ENCODE assay signal across 8 mouse cellular contexts in genomic region chr3:34081929-34082328, GRCm38 (mm10). TPM values are rescaled to one million over a fixed set of nuclear protein-coding genes. Genes with fewer than 3 reads are reported as not detected.
DNase-seq lines count a peak whose midpoint lies in the region; ATAC-seq and TF ChIP-seq lines count a peak whose summit lies in the region.

No protein-coding gene starts in this region.

- H3K9me3 ChIP-seq in lung, postnatal 0 days (ENCODE audit: low read length) = no peaks in the 10 kb centered on the region
- H3K9me3 ChIP-seq in limb, embryonic 12.5 days = no peaks in the 10 kb centered on the region
- H3K9me3 ChIP-seq in neural tube, embryonic 15.5 days (replicated peaks) = no peaks in the 10 kb centered on the region

- peaks cover 4% of the 10 kb centered on the region; the same call in 1 of the 2 replicates for H3K4me1 ChIP-seq in lung, postnatal 0 days (ENCODE audit: insufficient read depth, low read depth, low read length)
- peaks cover 11% of the 10 kb centered on the region for H3K4me1 ChIP-seq in limb, embryonic 12.5 days (replicated peaks)
- H3K4me1 ChIP-seq in neural tube, embryonic 15.5 days = peaks cover 20% of the 10 kb centered on the region

- no peaks in the 10 kb centered on the region for H3K36me3 ChIP-seq in lung, postnatal 0 days (ENCODE audit: insufficient read depth, low read length)
- 0 out of 2 replicates have a peak, but pooled peaks cover 9% of the 10 kb centered on the region for H3K36me3 ChIP-seq in limb, embryonic 12.5 days
- H3K36me3 ChIP-seq in neural tube, embryonic 15.5 days = peaks cover 3% of the 10 kb centered on the region

- H3K27ac ChIP-seq in lung, postnatal 0 days (ENCODE audit: low read length) = no peak overlapping the region
- no peak overlapping the region for H3K27ac ChIP-seq in limb, embryonic 12.5 days
- peak overlapping the region; percentile 82 for H3K27ac ChIP-seq in neural tube, embryonic 15.5 days (replicated peaks)

- TF ChIP-seq CTCF in lung, postnatal 0 days (IDR thresholded peaks at IDR 0.05) = no peak

- ATAC-seq in cerebellum, adult (ENCODE audit: insufficient number of reproducible peaks, low FRiP score, low TSS enrichment) = no peak
- no peak for ATAC-seq in lung, postnatal 0 days
- no peak for ATAC-seq in limb, embryonic 12.5 days (ENCODE audit: insufficient number of reproducible peaks, insufficient read depth, low FRiP score, low TSS enrichment, low read depth)
- ATAC-seq in neural tube, embryonic 15.5 days (ENCODE audit: low FRiP score) = 0 out of 2 replicates have a peak, but pooled peaks have one; percentile 4

- peak overlapping the region; percentile 62; the same call in 1 of the 2 replicates for H3K4me2 ChIP-seq in lung, postnatal 0 days (replicated peaks; ENCODE audit: low read depth, low read length)
- H3K4me2 ChIP-seq in limb, embryonic 12.5 days = peak overlapping the region; percentile 64
- peak overlapping the region; percentile 59 for H3K4me2 ChIP-seq in neural tube, embryonic 15.5 days

- peak; percentile 10 for DNase-seq in cerebellum, adult 11-12 months
- no peak for DNase-seq in lung, postnatal 0 days (ENCODE audit: low spot score)
- no peak for DNase-seq in lung, postnatal 10 days
- no peak for DNase-seq in layer of hippocampus, adult 11-12 months (ENCODE audit: low spot score)
- no peak for DNase-seq in gastrocnemius, postnatal 10 days

- no peaks in the 10 kb centered on the region for H3K27me3 ChIP-seq in lung, postnatal 0 days (replicated peaks; ENCODE audit: insufficient read depth, low read length)
- H3K27me3 ChIP-seq in limb, embryonic 12.5 days = no peaks in the 10 kb centered on the region
- no peaks in the 10 kb centered on the region for H3K27me3 ChIP-seq in neural tube, embryonic 15.5 days (replicated peaks)

- no peak for TF ChIP-seq EP300 in lung, postnatal 0 days (IDR thresholded peaks at IDR 0.05)

- no peak overlapping the region for H3K9ac ChIP-seq in lung, postnatal 0 days (replicated peaks; ENCODE audit: low read depth)
- no peak overlapping the region for H3K9ac ChIP-seq in limb, embryonic 12.5 days (replicated peaks)
- peak overlapping the region; percentile 80 for H3K9ac ChIP-seq in neural tube, embryonic 15.5 days (replicated peaks)

- no peak overlapping the region for H3K4me3 ChIP-seq in lung, postnatal 0 days (ENCODE audit: low read depth, low read length)
- peak overlapping the region; percentile 76; the same call in 1 of the 2 replicates for H3K4me3 ChIP-seq in limb, embryonic 12.5 days (replicated peaks)
- peak overlapping the region; percentile 75 for H3K4me3 ChIP-seq in neural tube, embryonic 15.5 days (replicated peaks)

- WGBS in lung, postnatal 0 days = 88% methylated on average over 3 of the region's 3 CpGs
- WGBS in limb, embryonic 12.5 days = 89% methylated on average over 3 of the region's 3 CpGs
- 90% methylated on average over 3 of the region's 3 CpGs for WGBS in neural tube, embryonic 15.5 days

RNA-seq across cellular contexts. Expression of gene Dnajc19, which starts 0.8 kb away (rescaled TPM):
- polyA plus RNA-seq in lung, postnatal 0 days (2015; fragmentation: Nextera tagmentation; extraction: Ambion mirVana) = 105 and 117 TPM in 2 replicates
- polyA plus RNA-seq in limb, embryonic 12.5 days (2016; fragmentation: Nextera tagmentation; extraction: Ambion mirVana) = 145 and 154 TPM in 2 replicates
- polyA plus RNA-seq in neural tube, embryonic 15.5 days (2015; fragmentation: Nextera tagmentation; extraction: Ambion mirVana) = 132 and 133 TPM in 2 replicates
- 100 to 1,000 TPM; 121 to 138 TPM for total RNA-seq in gastrocnemius, postnatal 10 days (2021)
